ENCODE assay signal across 22 mouse cellular contexts in genomic region chr13:118095174-118095573, GRCm38 (mm10).
"Had no signal": no experiment of that assay in that cellular context is flagged by ENCODE, and none has a peak within 500 bp of the region (broad histone marks: within the 10 kb centered on the region; RNA-seq: fewer than 3 reads in every experiment).

No protein-coding gene starts in this region.

- H3K4me2 ChIP-seq: limb, embryonic 12.5 days; limb, embryonic 15.5 days; liver, embryonic 11.5 days; liver, embryonic 15.5 days; lung, embryonic 14.5 days; neural tube, embryonic 13.5 days had no signal

- H3K27ac ChIP-seq: limb, embryonic 12.5 days; limb, embryonic 15.5 days; liver, embryonic 15.5 days; macrophage; neural tube, embryonic 13.5 days; stomach, postnatal 0 days had no signal

- ATAC-seq: lung, postnatal 0 days; midbrain, embryonic 16.5 days had no signal

- H3K27me3 ChIP-seq: limb, embryonic 12.5 days; limb, embryonic 15.5 days; liver, embryonic 15.5 days; neural tube, embryonic 13.5 days had no signal

- H3K9ac ChIP-seq: limb, embryonic 12.5 days; limb, embryonic 15.5 days; liver, embryonic 15.5 days; lung, embryonic 14.5 days; neural tube, embryonic 13.5 days had no signal

- H3K4me3 ChIP-seq: limb, embryonic 12.5 days; limb, embryonic 15.5 days; liver, embryonic 15.5 days; myocyte; neural tube, embryonic 13.5 days had no signal

- H3K4me1 ChIP-seq: limb, embryonic 12.5 days; limb, embryonic 15.5 days; liver, embryonic 15.5 days; neural tube, embryonic 13.5 days had no signal

- H3K36me3 ChIP-seq: limb, embryonic 12.5 days; limb, embryonic 15.5 days; liver, embryonic 15.5 days; neural tube, embryonic 13.5 days had no signal

- H3K9me3 ChIP-seq: limb, embryonic 12.5 days; limb, embryonic 15.5 days; liver, embryonic 15.5 days; neural tube, embryonic 13.5 days had no signal

- DNase-seq: kidney, adult 18-20 months; kidney, adult 9 months; kidney, postnatal 14 days; kidney, postnatal 4 days; left cerebral cortex, postnatal 4 days; lung, embryonic 14.5 days; right cerebral cortex, adult 18-20 months; right cerebral cortex, postnatal 14 days; right cerebral cortex, postnatal 4 days; thymus, adult 2 months; thymus, postnatal 14 days; thymus, postnatal 4 days had no signal
